Mouse (Mus musculus) layer of hippocampus, adult 8-10 months (tissue): ENCODE measurements around the gene Slc16a8. TPM values are rescaled to one million over a fixed set of nuclear protein-coding genes. Genes with fewer than 3 reads are reported as not detected.

Source experiments
- DNase-seq, 2 experiments: peaks; one replicate each; pipeline ENCODE4 v3.0.0; 2022; ENCODE audit warnings: low spot score in 2 of 2
- total RNA-seq, 4 experiments: library from RNA; stranded (reverse); gene quantifications; 2 replicates each; pipeline ENCODE4 v1.2.4; 2022

Gene Slc16a8
- under 1 TPM in 1 of 4 experiments, not detected in 3; 0.30 TPM for total RNA-seq

GRCm38 (mm10) chr15:79254661-79255060 lies at the start of gene Slc16a8:
TSS of gene Slc16a8 (minus strand) at chr15:79254761.
- no peak for DNase-seq

GRCm38 (mm10) chr15:79303725-79304124 lies 49.2 kb upstream of the Slc16a8 start:
- no peak for DNase-seq

GRCm38 (mm10) chr15:79299563-79300155 lies 45.1 kb upstream of the Slc16a8 start:
- no peak for DNase-seq

DNA sequence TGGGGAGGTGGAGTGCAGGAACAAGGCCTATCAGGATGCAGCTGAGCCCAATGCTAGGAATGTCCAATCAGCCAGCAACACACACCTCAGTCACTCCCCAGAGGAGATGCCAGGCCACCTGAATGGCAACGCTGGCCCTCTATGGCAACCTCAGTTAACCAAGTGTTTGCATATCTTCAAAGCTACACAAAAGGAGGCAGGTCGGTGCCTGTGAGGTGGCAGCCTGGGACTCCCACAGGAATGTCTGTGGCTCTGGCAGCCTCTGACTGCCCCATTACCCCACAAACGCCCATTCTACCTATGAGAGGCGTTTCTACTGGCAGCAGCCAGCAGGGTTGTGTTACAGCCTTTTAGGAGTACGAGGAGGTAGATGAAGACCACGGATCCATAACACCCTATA lies 44.0 kb upstream of the Slc16a8 start:
- DNase-seq = no peak

- no peak for DNase-seq
Measured at GRCm38 (mm10) chr15:79292779-79293178, 38.2 kb upstream of the Slc16a8 start.

- no peak for DNase-seq
Measured at GRCm38 (mm10) chr15:79290340-79290739, 35.8 kb upstream of the Slc16a8 start.

DNA sequence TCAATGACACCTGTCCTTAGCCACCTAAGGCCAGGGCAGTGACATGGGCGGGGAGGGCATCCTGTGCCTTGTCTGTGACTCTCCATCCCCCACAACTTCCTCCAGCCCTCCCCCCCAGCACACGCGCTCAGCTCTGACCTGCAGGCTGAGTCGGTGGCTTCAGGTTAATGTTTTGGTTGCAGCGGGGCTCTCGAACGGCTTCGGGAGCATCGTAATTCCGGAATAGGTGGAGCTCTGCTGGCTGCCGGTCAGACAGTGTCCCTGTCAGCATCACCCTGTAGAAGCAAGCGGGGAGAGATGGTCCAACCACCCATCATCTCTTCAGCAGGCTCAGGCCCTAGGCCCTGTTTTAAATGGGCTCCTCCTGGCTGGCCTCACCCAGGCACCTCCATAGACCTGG lies 34.9 kb upstream of the Slc16a8 start:
- no peak for DNase-seq

GRCm38 (mm10) chr15:79288387-79288786 lies 33.8 kb upstream of the Slc16a8 start:
- no peak for DNase-seq

DNA sequence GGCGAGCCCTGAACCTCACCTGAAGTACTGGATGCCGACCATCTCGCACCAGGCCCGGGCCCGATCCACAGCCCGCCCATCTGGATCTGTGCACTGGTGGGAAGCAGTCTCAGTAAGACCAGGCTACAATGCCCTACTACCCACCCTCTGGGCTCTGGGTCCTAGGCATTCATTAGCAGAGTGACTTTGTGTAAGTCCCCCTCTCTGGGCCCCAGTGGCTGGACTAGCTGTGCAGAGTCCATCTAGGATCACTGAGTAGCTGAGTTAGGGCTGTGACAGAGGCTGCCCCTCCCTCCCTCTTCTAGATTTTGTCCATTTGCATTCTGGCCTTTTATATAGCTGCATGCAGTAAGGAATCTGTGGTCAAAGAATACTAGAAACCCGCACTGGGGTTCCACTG lies 32.5 kb upstream of the Slc16a8 start:
- DNase-seq = no peak

DNA sequence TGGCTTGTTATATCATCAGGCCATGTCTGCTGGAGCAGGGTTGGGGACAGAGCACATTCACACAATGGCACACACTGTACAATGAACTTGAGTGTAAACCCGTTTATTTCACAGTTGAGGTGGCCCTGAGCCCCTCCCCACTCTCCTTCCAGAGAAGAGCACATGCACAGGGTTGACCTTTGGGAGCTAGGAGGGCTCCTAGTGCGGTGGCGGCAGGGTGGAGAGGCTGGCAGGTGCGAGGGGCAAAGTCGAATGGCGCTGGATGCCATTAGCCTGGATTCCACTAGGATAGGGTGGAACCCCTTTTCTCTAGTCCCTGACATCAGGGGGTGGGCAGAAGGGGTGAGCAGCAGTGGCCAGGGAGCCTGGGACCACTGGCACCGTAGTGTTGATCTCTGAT lies 31.6 kb upstream of the Slc16a8 start:
- DNase-seq = no peak

GRCm38 (mm10) chr15:79285399-79285798 lies 30.8 kb upstream of the Slc16a8 start, which contains the start of gene Baiap2l2:
TSS of gene Baiap2l2 (minus strand) at chr15:79285537.
- DNase-seq = no peak

- no peak for DNase-seq
Measured at GRCm38 (mm10) chr15:79283371-79283770, 28.8 kb upstream of the Slc16a8 start.

DNA sequence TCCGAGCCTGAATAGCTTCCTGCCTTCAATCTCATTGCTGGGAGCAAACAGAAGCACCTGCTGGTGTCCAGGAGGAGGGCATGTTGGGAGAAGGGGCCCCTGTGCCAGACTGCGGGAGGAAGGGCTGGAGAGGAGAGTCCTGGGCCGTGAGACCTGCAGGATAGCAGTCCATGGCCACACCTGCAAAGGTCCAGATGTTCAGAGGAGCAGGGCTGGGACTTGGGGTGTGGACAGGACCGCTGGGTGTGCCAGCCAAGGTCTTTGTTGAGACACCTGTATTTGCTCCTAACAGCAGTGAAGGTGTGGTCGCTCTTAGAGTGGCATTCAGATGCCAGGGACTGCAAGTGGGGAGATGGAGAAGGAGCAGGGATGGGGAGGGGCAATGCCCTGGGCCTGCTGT lies 27.9 kb upstream of the Slc16a8 start:
- DNase-seq = no peak

- DNase-seq = no peak
Measured at GRCm38 (mm10) chr15:79281389-79281788, 26.8 kb upstream of the Slc16a8 start.

- DNase-seq = no peak
Measured at GRCm38 (mm10) chr15:79280850-79281249, 26.3 kb upstream of the Slc16a8 start.

- DNase-seq = no peak
Measured at GRCm38 (mm10) chr15:79280209-79280608, 25.6 kb upstream of the Slc16a8 start.

DNA sequence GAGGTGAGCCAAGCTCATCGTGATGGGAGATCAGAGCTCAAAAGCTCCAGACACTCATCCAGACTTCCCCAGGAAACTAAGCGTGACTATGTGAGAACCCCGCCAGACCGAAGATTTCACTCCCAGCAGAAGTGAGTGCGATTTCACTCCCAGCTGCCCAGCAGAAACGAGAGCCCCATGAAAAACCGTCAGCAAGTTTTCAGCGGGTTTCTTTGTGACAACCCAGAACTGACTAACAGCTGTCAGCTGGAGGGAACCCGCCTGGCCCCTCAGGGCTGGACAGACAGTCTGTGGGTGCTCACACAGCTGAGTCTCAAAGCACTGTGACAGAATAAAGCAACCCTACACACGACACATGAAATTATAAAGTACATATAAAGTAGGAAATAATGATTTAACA lies 23.2 kb upstream of the Slc16a8 start:
- DNase-seq = no peak

GRCm38 (mm10) chr15:79273020-79273419 lies 18.5 kb upstream of the Slc16a8 start:
- no peak for DNase-seq

- DNase-seq = no peak
Measured at GRCm38 (mm10) chr15:79271124-79271746, 16.7 kb upstream of the Slc16a8 start.

GRCm38 (mm10) chr15:79270317-79271123 lies 16.0 kb upstream of the Slc16a8 start:
- no peak for DNase-seq

- DNase-seq = no peak
Measured at GRCm38 (mm10) chr15:79268521-79268920, 14.0 kb upstream of the Slc16a8 start.

DNA sequence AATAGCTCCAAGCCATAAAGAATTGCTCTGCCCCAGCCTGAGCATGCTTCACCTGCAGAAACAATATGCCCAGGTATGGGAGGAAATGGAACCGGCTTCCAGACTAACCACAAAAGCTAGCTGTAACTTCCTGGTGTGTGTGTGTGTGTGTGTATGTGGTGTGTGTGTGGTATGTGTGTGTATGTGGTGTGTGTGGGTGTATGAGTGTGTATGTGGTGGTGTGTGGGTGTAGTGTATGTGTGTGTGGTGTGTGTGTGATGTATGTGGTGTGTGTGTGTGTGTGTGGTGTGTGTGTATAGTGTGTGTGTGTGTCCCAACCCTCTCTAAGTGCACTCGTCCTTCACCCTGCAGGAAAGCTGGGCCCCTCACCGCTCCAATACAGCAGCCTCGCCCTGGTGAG lies 10.8 kb upstream of the Slc16a8 start:
- DNase-seq = no peak

DNA sequence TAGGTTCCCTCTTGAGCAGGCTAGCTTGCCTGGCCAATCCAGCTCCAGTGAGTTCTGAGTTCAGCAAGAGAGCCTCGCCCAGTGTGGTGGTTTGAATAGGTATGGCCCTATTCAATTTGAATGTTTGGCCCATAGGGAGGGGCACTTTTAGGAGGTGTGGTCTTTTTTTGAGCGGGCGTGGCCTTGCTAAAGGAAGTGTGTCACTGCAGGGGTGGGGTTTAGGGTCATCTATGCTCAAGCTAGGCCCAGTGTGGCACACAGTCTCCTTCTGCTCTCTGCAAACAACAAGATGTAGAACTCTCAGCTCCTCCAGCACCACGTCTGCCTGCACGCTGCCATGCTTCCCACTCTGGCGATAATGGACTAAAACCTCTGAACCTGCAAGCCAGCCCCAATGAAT lies 9.2 kb upstream of the Slc16a8 start:
- no peak for DNase-seq
